Mouse (Mus musculus): ENCODE results near the gene Ccnd3. TPM values are rescaled to one million over a fixed set of nuclear protein-coding genes. Genes with fewer than 3 reads are reported as not detected.

The Ccnd3 gene
- polyA plus RNA-seq, 1 experiment from 2014 or later, result 260 TPM

DNA sequence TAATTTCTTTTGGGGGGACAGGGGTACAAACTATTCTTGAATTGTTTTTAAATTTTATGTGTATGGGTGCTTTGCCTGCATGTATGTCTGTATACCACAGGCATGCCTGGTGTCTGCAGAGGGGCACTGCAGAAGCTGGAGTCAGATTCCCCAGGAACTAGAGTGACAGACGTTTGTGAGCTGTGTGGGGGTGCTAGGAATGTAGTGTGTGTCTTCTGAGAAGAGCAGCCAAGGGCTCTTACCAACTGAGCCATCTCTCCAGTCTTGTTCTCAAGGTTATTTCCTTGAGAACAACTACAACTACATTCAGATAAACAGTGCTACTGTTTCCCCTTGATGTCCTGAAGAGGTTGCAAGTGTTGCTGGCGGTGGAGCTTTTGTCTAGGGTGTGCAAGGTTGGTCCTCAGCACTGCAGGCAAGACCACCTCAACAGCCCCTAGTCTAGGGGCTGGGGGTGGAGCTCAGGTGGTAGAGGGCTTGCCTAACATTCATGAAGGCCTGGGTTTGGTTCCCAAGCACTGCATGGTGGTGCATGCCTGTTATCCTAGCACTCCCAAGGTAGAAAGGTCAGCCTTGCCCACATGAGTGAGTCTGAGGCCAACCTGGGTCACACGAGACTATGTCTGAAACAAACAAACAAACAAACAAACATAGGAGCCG lies 127.5 kb downstream of the Ccnd3 start:
- Histone ChIP-seq H3K9ac (ENCODE audit: low read length) (no peak overlapping the region), H3K4me3 (ENCODE audit: low read depth, low read length) (no peak overlapping the region), H3K36me3 (ENCODE audit: control insufficient read depth, insufficient read depth, low read length) (no peaks in the 10 kb centered on the region), H3K27ac (ENCODE audit: low read depth, low read length) (no peak overlapping the region), H3K27me3 (ENCODE audit: control insufficient read depth, insufficient read depth, low read length) (no peaks in the 10 kb centered on the region), H3K4me1 (ENCODE audit: control insufficient read depth, insufficient read depth, low read length) (peaks cover 19% of the 10 kb centered on the region), H3K4me2 (ENCODE audit: low read depth) (no peak overlapping the region), H3K9me3 (ENCODE audit: control insufficient read depth, low read length) (no peaks in the 10 kb centered on the region)
- WGBS, result 68% methylated on average over 4 of the region's 4 CpGs
- ATAC-seq (ENCODE audit: insufficient read depth, low FRiP score, low TSS enrichment), result no peak
- no peak for DNase-seq (ENCODE audit: low spot score)

DNA sequence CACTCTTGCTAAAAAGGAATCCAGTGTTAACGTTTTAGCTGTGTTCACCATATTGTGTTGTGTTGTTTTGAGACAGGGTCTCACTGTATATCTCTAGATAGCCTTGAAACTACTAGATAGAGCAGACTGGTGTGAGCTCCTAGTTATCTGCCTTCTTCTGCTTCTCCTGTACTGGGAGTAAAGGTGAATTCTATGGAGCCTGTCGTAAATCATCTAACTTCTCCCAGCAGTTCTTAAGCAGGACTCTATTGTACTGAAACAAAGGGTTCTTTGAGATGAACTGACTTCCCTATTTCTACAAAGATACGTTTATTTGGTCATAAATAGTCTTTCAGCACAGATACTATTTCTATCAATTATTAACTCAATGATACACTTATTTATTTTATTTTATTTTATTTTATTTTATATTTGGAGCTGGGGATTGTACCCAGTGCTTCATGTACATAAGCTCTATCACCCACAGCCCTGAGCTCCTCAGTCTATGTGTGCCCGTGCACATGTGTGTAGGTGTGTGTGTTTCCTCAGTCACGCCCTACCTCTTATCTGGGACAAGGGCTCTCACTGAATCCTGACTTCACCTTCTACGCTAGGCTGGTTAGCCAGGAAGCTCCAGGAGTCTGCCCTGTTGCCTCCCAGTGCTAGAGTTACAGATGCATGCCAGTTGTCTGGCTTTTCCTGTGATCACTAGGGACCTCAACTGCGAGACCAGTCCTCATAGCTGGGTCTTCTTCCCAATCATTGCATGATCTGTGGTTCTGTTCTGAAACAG lies 129.3 kb downstream of the Ccnd3 start:
- Histone ChIP-seq H3K4me1 (ENCODE audit: control insufficient read depth, insufficient read depth, low read length) (peaks cover 15% of the 10 kb centered on the region), H3K9ac (ENCODE audit: low read length) (no peak overlapping the region), H3K27me3 (ENCODE audit: control insufficient read depth, insufficient read depth, low read length) (no peaks in the 10 kb centered on the region), H3K4me3 (ENCODE audit: low read depth, low read length) (no peak overlapping the region), H3K4me2 (ENCODE audit: low read depth) (no peak overlapping the region), H3K36me3 (ENCODE audit: control insufficient read depth, insufficient read depth, low read length) (no peaks in the 10 kb centered on the region), H3K27ac (ENCODE audit: low read depth, low read length) (no peak overlapping the region), H3K9me3 (ENCODE audit: control insufficient read depth, low read length) (no peaks in the 10 kb centered on the region)
- WGBS, result 79% methylated on average over 7 of the region's 7 CpGs
- ATAC-seq (ENCODE audit: insufficient read depth, low FRiP score, low TSS enrichment) (no peak), DNase-seq (ENCODE audit: low spot score) (no peak)

DNA sequence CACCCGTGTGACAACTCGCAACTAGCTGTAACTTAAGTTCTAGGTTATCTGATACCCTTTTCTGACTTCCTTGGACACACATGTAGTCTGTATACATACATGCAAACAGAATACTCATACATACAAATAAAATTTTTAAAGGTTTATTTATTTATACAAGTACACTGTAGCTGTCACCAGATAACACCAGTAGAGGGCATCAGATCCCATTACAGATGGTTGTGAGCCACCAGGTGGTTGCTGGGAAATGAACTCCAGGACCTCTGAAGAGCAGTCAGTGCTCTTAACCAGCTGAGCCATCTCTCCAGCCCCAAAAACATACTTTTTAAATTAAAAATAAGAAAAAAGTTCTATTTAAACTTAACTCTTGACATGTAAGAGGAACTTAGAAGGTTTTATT lies 138.1 kb downstream of the Ccnd3 start:
- Histone ChIP-seq H3K27ac (ENCODE audit: low read depth, low read length) (no peak overlapping the region), H3K36me3 (ENCODE audit: control insufficient read depth, insufficient read depth, low read length) (no peaks in the 10 kb centered on the region), H3K4me3 (ENCODE audit: low read depth, low read length) (no peak overlapping the region), H3K9me3 (ENCODE audit: control insufficient read depth, low read length) (no peaks in the 10 kb centered on the region), H3K4me2 (ENCODE audit: low read depth) (no peak overlapping the region), H3K27me3 (ENCODE audit: control insufficient read depth, insufficient read depth, low read length) (no peaks in the 10 kb centered on the region), H3K4me1 (ENCODE audit: control insufficient read depth, insufficient read depth, low read length) (no peaks in the 10 kb centered on the region), H3K9ac (ENCODE audit: low read length) (no peak overlapping the region)
- 82% methylated on average over 2 of the region's 2 CpGs for WGBS
- ATAC-seq (ENCODE audit: insufficient read depth, low FRiP score, low TSS enrichment), result no peak
- DNase-seq (ENCODE audit: low spot score), result no peak

- Histone ChIP-seq H3K27ac (ENCODE audit: low read depth, low read length) (no peak overlapping the region), H3K4me3 (ENCODE audit: low read depth, low read length) (no peak overlapping the region), H3K4me2 (ENCODE audit: low read depth) (no peak overlapping the region), H3K9me3 (ENCODE audit: control insufficient read depth, low read length) (no peaks in the 10 kb centered on the region), H3K36me3 (ENCODE audit: control insufficient read depth, insufficient read depth, low read length) (no peaks in the 10 kb centered on the region), H3K27me3 (ENCODE audit: control insufficient read depth, insufficient read depth, low read length) (no peaks in the 10 kb centered on the region), H3K4me1 (ENCODE audit: control insufficient read depth, insufficient read depth, low read length) (no peaks in the 10 kb centered on the region), H3K9ac (ENCODE audit: low read length) (no peak overlapping the region)
- peak; percentile 70 for DNase-seq (ENCODE audit: low spot score)
- ATAC-seq (ENCODE audit: insufficient read depth, low FRiP score, low TSS enrichment), result no peak
- 71% methylated on average over 1 of the region's 1 CpGs for WGBS
These were observed 141.8 kb downstream of the Ccnd3 start for GRCm38 (mm10) chr17:47646683-47647082.

DNA sequence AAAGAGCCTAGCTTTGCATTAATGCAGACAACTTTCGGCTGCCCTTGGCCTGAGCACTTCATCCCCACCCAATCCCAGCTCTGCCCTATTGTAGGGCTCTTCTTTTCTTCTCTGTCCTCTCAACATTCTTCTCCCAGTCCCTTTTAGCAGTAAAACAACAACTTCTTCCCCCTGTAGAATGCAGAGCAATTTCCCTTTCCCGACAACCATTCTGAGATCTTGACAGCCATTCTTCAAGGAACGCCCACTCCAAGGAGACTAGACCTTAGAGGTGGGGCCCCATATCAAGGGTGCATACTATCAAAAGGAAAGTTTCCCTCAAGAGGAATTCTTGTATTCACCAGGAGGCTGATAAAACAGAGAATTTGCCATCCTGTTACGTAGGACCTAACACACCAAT lies 144.1 kb downstream of the Ccnd3 start:
- 42% methylated on average over 4 of the region's 4 CpGs for WGBS
- Histone ChIP-seq H3K27ac (ENCODE audit: low read depth, low read length) (no peak overlapping the region), H3K9me3 (ENCODE audit: control insufficient read depth, low read length) (no peaks in the 10 kb centered on the region), H3K4me1 (ENCODE audit: control insufficient read depth, insufficient read depth, low read length) (no peaks in the 10 kb centered on the region), H3K9ac (ENCODE audit: low read length) (no peak overlapping the region), H3K4me3 (ENCODE audit: low read depth, low read length) (no peak overlapping the region), H3K4me2 (ENCODE audit: low read depth) (no peak overlapping the region), H3K36me3 (ENCODE audit: control insufficient read depth, insufficient read depth, low read length) (no peaks in the 10 kb centered on the region), H3K27me3 (ENCODE audit: control insufficient read depth, insufficient read depth, low read length) (no peaks in the 10 kb centered on the region)
- ATAC-seq (ENCODE audit: insufficient read depth, low FRiP score, low TSS enrichment) (no peak), DNase-seq (ENCODE audit: low spot score) (no peak)

Other genes starting within 250 kb of the Ccnd3 start
- 76.0 and 78.8 TPM in 2 replicates for gene Mrps10, start 136.2 kb upstream of the Ccnd3 start, polyA plus RNA-seq (2014; fragmentation: Nextera tagmentation; extraction: Ambion mirVana)
- gene Guca1b, start 119.7 kb upstream of the Ccnd3 start, polyA plus RNA-seq (2014; fragmentation: Nextera tagmentation; extraction: Ambion mirVana), result 0.49 and 0.77 TPM in 2 replicates
- gene Guca1a, start 104.5 kb upstream of the Ccnd3 start, polyA plus RNA-seq (2014; fragmentation: Nextera tagmentation; extraction: Ambion mirVana), result 0.82 and 0.87 TPM in 2 replicates
- 0.05 and 0.23 TPM in 2 replicates for gene AI661453, start 68.4 kb upstream of the Ccnd3 start, polyA plus RNA-seq (2014; fragmentation: Nextera tagmentation; extraction: Ambion mirVana)
- gene 1700001C19Rik, start 67.7 kb upstream of the Ccnd3 start, polyA plus RNA-seq (2014; fragmentation: Nextera tagmentation; extraction: Ambion mirVana), result 0.37 and 0.43 TPM in 2 replicates
- 25.3 and 27.5 TPM in 2 replicates for gene Taf8, start 2.8 kb upstream of the Ccnd3 start, polyA plus RNA-seq (2014; fragmentation: Nextera tagmentation; extraction: Ambion mirVana)
- gene Bysl, start 106.4 kb downstream of the Ccnd3 start, polyA plus RNA-seq (2014; fragmentation: Nextera tagmentation; extraction: Ambion mirVana), result 36.9 and 37.9 TPM in 2 replicates
- 43.3 and 47.5 TPM in 2 replicates for gene Med20, start 106.5 kb downstream of the Ccnd3 start, polyA plus RNA-seq (2014; fragmentation: Nextera tagmentation; extraction: Ambion mirVana)
- 0.70 and 0.91 TPM in 2 replicates for gene Gm20517, start 106.5 kb downstream of the Ccnd3 start, polyA plus RNA-seq (2014; fragmentation: Nextera tagmentation; extraction: Ambion mirVana)
- 7.9 and 8.9 TPM in 2 replicates for gene Usp49, start 125.6 kb downstream of the Ccnd3 start, polyA plus RNA-seq (2014; fragmentation: Nextera tagmentation; extraction: Ambion mirVana)
- gene Tomm6, start 183.3 kb downstream of the Ccnd3 start, polyA plus RNA-seq (2014; fragmentation: Nextera tagmentation; extraction: Ambion mirVana), result 333 and 346 TPM in 2 replicates
- gene Frs3, start 184.0 kb downstream of the Ccnd3 start, polyA plus RNA-seq (2014; fragmentation: Nextera tagmentation; extraction: Ambion mirVana), result 8.6 and 12.1 TPM in 2 replicates
- gene Gm21981, start 189.4 kb downstream of the Ccnd3 start, polyA plus RNA-seq (2014; fragmentation: Nextera tagmentation; extraction: Ambion mirVana), result 1.8 and 2.7 TPM in 2 replicates
- gene Prickle4, start 189.7 kb downstream of the Ccnd3 start, polyA plus RNA-seq (2014; fragmentation: Nextera tagmentation; extraction: Ambion mirVana), result 0.84 and 2.7 TPM in 2 replicates
- not detected in 2 replicates for gene Pgc, start 221.8 kb downstream of the Ccnd3 start, polyA plus RNA-seq (2014; fragmentation: Nextera tagmentation; extraction: Ambion mirVana)
- 1.8 and 2.0 TPM in 2 replicates for gene Tfeb, start 232.0 kb downstream of the Ccnd3 start, polyA plus RNA-seq (2014; fragmentation: Nextera tagmentation; extraction: Ambion mirVana)